Mouse (Mus musculus) intestine, embryonic 15.5 days (tissue): ENCODE data around the gene Gm21312. TPM values are rescaled to one million over a fixed set of nuclear protein-coding genes. Genes with fewer than 3 reads are reported as not detected.
"Not testable (repeated sequence)": the region's sequence is repeated elsewhere in the genome, so short reads cannot be mapped to it uniquely, and the experiment has no call there.

ENCODE experiments used
- ATAC-seq: fragments of 200-750 bp; cut with Nextera tagmentation; 2 replicates; pipeline ENCODE4 v1.8.0; 2017; ENCODE audit warnings: moderate TSS enrichment, moderate library complexity
- H3K27ac ChIP-seq: fragments of 300-500 bp; sonication (generic); 2 replicates; pipeline ENCODE4 v1.5.1; 2015; ENCODE audit warnings: mild to moderate bottlenecking, inconsistent platforms
- H3K27me3 ChIP-seq: fragments of 300-500 bp; sonication (generic); replicated peaks from 2 replicates; pipeline ENCODE4 v1.6.1; 2015; ENCODE audit warnings: inconsistent platforms
- H3K36me3 ChIP-seq: fragments of 300-500 bp; sonication (generic); 2 replicates; pipeline ENCODE4 v1.6.1; 2015; ENCODE audit warnings: inconsistent platforms
- H3K4me1 ChIP-seq: fragments of 300-500 bp; sonication (generic); replicated peaks from 2 replicates; pipeline ENCODE4 v1.6.1; 2015; ENCODE audit warnings: inconsistent platforms
- H3K4me2 ChIP-seq: fragments of 300-500 bp; sonication (generic); replicated peaks from 2 replicates; pipeline ENCODE4 v1.6.1; 2015; ENCODE audit warnings: mild to moderate bottlenecking, inconsistent platforms
- H3K4me3 ChIP-seq: fragments of 300-500 bp; sonication (generic); replicated peaks from 2 replicates; pipeline ENCODE4 v1.5.1; 2015; ENCODE audit warnings: inconsistent platforms
- H3K9ac ChIP-seq: fragments of 300-500 bp; sonication (generic); 2 replicates; pipeline ENCODE4 v1.6.1; 2015; ENCODE audit warnings: inconsistent platforms
- H3K9me3 ChIP-seq: fragments of 300-500 bp; sonication (generic); 2 replicates; pipeline ENCODE4 v1.6.1; 2016; ENCODE audit warnings: inconsistent platforms
- WGBS: fragments of 180-500 bp; shearing (Covaris S2); methylation state at CpG from one replicate; pipeline ENCODE4 v1.1.7; 2015; 5-methylcytosine and 5-hydroxymethylcytosine counted together
- polyA plus RNA-seq: library from polyadenylated mRNA; unstranded; fragments of >200 nt; fragmentation: Nextera tagmentation; extraction: Ambion mirVana; gene quantifications from 2 replicates; pipeline ENCODE4 v1.2.1, GENCODE M21; 2015

Gm21312 gene
- not detected in 2 replicates for polyA plus RNA-seq

DNA sequence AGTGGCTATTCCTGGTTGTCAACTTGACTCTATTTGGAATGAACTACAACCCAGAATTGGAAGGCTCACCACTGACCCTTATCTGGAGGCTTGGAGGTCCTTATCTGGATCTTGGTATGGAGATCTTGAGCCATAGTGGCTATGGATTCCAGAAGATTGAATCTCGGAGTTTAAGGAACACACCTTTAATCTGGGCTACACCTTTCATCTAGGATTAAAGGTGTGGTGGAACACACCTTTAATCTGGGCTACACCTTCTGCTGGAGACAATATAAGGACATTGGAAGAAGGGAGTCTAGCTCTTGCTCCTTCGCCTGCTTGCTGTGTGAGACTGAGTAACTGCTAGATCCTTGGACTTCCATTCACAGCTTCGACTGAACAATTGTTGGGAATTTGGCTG is at the start of gene Gm21312:
Gene Gm21312 (plus strand): TSS at position 301 of the 400 bp plus-strand sequence.
- not testable (repeated sequence) for H3K36me3 ChIP-seq, H3K27ac ChIP-seq, H3K4me2 ChIP-seq, H3K27me3 ChIP-seq, H3K9ac ChIP-seq, H3K9me3 ChIP-seq, ATAC-seq, H3K4me3 ChIP-seq, H3K4me1 ChIP-seq
- no CpG with 5 or more reads among the region's 3 CpGs for WGBS

DNA sequence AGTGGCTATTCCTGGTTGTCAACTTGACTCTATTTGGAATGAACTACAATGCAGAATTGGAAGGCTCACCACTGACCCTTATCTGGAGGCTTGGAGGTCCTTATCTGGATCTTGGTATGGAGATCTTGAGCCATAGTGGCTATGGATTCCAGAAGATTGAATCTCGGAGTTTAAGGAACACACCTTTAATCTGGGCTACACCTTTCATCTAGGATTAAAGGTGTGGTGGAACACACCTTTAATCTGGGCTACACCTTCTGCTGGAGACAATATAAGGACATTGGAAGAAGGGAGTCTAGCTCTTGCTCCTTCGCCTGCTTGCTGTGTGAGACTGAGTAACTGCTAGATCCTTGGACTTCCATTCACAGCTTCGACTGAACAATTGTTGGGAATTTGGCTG is 34.1 kb upstream of the Gm21312 start, which contains the start of gene Gm21293:
Gene Gm21293 (plus strand): TSS at position 301 of the 400 bp plus-strand sequence.
- not testable (repeated sequence) for H3K4me2 ChIP-seq, H3K9ac ChIP-seq, H3K4me1 ChIP-seq, H3K9me3 ChIP-seq, H3K4me3 ChIP-seq, ATAC-seq, H3K27me3 ChIP-seq, H3K27ac ChIP-seq, H3K36me3 ChIP-seq
- no CpG with 5 or more reads among the region's 3 CpGs for WGBS

DNA sequence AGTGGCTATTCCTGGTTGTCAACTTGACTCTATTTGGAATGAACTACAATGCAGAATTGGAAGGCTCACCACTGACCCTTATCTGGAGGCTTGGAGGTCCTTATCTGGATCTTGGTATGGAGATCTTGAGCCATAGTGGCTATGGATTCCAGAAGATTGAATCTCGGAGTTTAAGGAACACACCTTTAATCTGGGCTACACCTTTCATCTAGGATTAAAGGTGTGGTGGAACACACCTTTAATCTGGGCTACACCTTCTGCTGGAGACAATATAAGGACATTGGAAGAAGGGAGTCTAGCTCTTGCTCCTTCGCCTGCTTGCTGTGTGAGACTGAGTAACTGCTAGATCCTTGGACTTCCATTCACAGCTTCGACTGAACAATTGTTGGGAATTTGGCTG is 25.6 kb upstream of the Gm21312 start, which contains the start of gene Gm6763:
Gene Gm6763 (plus strand): TSS at position 301 of the 400 bp plus-strand sequence.
- ATAC-seq, H3K27ac ChIP-seq, H3K36me3 ChIP-seq, H3K4me2 ChIP-seq, H3K9me3 ChIP-seq, H3K27me3 ChIP-seq, H3K4me3 ChIP-seq, H3K4me1 ChIP-seq, H3K9ac ChIP-seq: not testable (repeated sequence)
- WGBS, result no CpG with 5 or more reads among the region's 3 CpGs

DNA sequence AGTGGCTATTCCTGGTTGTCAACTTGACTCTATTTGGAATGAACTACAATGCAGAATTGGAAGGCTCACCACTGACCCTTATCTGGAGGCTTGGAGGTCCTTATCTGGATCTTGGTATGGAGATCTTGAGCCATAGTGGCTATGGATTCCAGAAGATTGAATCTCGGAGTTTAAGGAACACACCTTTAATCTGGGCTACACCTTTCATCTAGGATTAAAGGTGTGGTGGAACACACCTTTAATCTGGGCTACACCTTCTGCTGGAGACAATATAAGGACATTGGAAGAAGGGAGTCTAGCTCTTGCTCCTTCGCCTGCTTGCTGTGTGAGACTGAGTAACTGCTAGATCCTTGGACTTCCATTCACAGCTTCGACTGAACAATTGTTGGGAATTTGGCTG is 17.1 kb upstream of the Gm21312 start, which contains the start of gene Gm8764:
Gene Gm8764 (plus strand): TSS at position 301 of the 400 bp plus-strand sequence.
- no CpG with 5 or more reads among the region's 3 CpGs for WGBS
- not testable (repeated sequence) for H3K9me3 ChIP-seq, H3K4me3 ChIP-seq, H3K27me3 ChIP-seq, H3K27ac ChIP-seq, H3K4me2 ChIP-seq, ATAC-seq, H3K36me3 ChIP-seq, H3K4me1 ChIP-seq, H3K9ac ChIP-seq

DNA sequence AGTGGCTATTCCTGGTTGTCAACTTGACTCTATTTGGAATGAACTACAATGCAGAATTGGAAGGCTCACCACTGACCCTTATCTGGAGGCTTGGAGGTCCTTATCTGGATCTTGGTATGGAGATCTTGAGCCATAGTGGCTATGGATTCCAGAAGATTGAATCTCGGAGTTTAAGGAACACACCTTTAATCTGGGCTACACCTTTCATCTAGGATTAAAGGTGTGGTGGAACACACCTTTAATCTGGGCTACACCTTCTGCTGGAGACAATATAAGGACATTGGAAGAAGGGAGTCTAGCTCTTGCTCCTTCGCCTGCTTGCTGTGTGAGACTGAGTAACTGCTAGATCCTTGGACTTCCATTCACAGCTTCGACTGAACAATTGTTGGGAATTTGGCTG is 8.6 kb upstream of the Gm21312 start, which contains the start of gene Gm21304:
Gene Gm21304 (plus strand): TSS at position 301 of the 400 bp plus-strand sequence.
- H3K27ac ChIP-seq, H3K4me3 ChIP-seq, H3K4me1 ChIP-seq, H3K36me3 ChIP-seq, H3K4me2 ChIP-seq, ATAC-seq, H3K9ac ChIP-seq, H3K9me3 ChIP-seq, H3K27me3 ChIP-seq: not testable (repeated sequence)
- WGBS, result no CpG with 5 or more reads among the region's 3 CpGs

DNA sequence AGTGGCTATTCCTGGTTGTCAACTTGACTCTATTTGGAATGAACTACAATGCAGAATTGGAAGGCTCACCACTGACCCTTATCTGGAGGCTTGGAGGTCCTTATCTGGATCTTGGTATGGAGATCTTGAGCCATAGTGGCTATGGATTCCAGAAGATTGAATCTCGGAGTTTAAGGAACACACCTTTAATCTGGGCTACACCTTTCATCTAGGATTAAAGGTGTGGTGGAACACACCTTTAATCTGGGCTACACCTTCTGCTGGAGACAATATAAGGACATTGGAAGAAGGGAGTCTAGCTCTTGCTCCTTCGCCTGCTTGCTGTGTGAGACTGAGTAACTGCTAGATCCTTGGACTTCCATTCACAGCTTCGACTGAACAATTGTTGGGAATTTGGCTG is 8.4 kb downstream of the Gm21312 start, which contains the start of gene Gm20765:
Gene Gm20765 (plus strand): TSS at position 301 of the 400 bp plus-strand sequence.
- H3K27ac ChIP-seq, H3K4me3 ChIP-seq, ATAC-seq, H3K4me1 ChIP-seq, H3K9me3 ChIP-seq, H3K9ac ChIP-seq, H3K36me3 ChIP-seq, H3K4me2 ChIP-seq, H3K27me3 ChIP-seq: not testable (repeated sequence)
- WGBS, result no CpG with 5 or more reads among the region's 3 CpGs

DNA sequence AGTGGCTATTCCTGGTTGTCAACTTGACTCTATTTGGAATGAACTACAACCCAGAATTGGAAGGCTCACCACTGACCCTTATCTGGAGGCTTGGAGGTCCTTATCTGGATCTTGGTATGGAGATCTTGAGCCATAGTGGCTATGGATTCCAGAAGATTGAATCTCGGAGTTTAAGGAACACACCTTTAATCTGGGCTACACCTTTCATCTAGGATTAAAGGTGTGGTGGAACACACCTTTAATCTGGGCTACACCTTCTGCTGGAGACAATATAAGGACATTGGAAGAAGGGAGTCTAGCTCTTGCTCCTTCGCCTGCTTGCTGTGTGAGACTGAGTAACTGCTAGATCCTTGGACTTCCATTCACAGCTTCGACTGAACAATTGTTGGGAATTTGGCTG is 16.9 kb downstream of the Gm21312 start, which contains the start of gene Gm4340:
Gene Gm4340 (plus strand): TSS at position 301 of the 400 bp plus-strand sequence.
- not testable (repeated sequence) for H3K36me3 ChIP-seq, H3K4me3 ChIP-seq, H3K27ac ChIP-seq, ATAC-seq, H3K4me2 ChIP-seq, H3K27me3 ChIP-seq, H3K9me3 ChIP-seq, H3K9ac ChIP-seq, H3K4me1 ChIP-seq
- WGBS, result no CpG with 5 or more reads among the region's 3 CpGs

DNA sequence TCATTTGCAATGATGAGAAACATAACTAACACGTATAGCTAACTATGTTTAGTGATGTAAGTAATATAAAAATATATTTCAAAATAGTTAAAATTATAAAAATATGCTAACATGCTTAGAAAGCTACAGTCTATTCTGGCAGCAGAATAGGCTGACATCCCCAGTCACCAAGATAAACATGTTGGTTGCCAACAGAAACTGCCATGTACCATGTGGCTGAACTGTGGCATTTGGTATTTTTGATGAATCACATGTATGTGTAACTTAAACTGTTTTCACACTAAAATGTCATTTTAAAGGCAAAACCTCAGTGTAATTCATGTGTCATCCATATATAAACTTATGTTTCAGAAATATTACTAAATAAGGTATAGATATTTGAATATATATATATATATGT is 32.8 kb downstream of the Gm21312 start:
- Histone ChIP-seq H3K9ac (no peak overlapping the region), H3K27me3 (no peaks in the 10 kb centered on the region), H3K4me2 (no peak overlapping the region), H3K4me1 (no peaks in the 10 kb centered on the region), H3K9me3 (no peaks in the 10 kb centered on the region), H3K4me3 (no peak overlapping the region), H3K27ac (no peak overlapping the region), H3K36me3 (no peaks in the 10 kb centered on the region)
- WGBS, result 69% methylated on average over 1 of the region's 1 CpGs
- ATAC-seq, result no peak

DNA sequence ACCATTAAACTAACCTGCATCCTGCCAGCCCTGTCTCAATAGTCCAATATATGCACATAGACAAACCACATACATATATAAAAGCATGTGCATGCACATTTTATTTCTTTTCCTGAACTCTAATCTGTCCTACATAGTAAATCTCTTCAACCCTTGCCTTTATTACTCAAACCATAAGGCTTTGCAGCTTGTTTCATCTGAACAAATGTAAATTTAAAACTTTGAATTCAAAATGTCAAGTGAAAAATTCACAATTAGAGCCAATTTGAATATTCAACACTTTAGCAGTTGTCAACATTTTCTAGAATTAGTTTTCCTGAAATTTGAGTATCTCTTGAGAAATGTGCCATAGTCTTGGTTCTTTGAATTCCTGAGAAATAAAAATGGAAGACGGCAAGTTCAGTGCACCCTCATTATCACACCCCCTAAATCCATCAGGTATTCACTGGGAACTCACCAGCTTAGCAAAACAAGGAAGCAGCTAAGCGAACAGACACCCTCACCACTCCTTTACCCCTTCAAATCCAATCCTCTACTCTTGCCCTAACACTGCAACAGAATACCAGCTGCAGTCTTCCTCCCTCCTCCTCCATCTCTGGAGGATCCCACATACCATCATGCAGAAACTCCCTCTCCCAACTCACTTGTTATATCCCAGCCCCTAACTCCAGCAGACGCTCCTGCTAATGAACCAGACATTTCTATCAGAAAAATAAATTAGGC is 33.6 kb downstream of the Gm21312 start:
- no peak overlapping the region for H3K27ac ChIP-seq
- no peak overlapping the region for H3K9ac ChIP-seq
- H3K27me3 ChIP-seq, result no peaks in the 10 kb centered on the region
- no peak for ATAC-seq
- no peaks in the 10 kb centered on the region for H3K9me3 ChIP-seq
- WGBS, result 77% methylated on average over 3 of the region's 3 CpGs
- no peak overlapping the region for H3K4me2 ChIP-seq
- no peaks in the 10 kb centered on the region for H3K36me3 ChIP-seq
- H3K4me3 ChIP-seq, result no peak overlapping the region
- no peaks in the 10 kb centered on the region for H3K4me1 ChIP-seq

DNA sequence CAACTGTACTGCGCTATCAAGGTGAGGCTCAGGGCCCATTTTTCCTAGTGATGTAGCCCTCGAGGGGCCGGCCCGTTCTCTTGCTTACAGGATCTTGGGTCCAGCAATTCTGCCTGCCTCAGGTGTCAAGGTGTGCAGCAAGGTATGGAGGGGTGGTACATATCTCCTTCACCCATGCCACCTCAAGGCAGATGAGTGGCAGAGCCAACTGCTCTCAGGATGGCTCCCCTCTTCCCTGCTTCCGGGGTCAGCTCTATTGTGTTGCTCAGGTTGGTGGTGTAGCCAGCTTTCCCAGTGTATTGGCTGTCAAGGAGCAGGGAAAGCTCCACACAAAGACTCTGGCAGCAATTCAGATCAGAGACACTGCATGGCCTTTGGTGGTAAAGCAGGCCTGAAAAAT is 37.7 kb downstream of the Gm21312 start:
- no peaks in the 10 kb centered on the region for H3K4me1 ChIP-seq
- no peak for ATAC-seq
- WGBS, result 92% methylated on average over 5 of the region's 5 CpGs
- H3K9ac ChIP-seq, result no peak overlapping the region
- no peaks in the 10 kb centered on the region for H3K27me3 ChIP-seq
- H3K9me3 ChIP-seq, result no peaks in the 10 kb centered on the region
- H3K4me2 ChIP-seq, result no peak overlapping the region
- no peak overlapping the region for H3K27ac ChIP-seq
- H3K36me3 ChIP-seq, result no peaks in the 10 kb centered on the region
- H3K4me3 ChIP-seq, result no peak overlapping the region

DNA sequence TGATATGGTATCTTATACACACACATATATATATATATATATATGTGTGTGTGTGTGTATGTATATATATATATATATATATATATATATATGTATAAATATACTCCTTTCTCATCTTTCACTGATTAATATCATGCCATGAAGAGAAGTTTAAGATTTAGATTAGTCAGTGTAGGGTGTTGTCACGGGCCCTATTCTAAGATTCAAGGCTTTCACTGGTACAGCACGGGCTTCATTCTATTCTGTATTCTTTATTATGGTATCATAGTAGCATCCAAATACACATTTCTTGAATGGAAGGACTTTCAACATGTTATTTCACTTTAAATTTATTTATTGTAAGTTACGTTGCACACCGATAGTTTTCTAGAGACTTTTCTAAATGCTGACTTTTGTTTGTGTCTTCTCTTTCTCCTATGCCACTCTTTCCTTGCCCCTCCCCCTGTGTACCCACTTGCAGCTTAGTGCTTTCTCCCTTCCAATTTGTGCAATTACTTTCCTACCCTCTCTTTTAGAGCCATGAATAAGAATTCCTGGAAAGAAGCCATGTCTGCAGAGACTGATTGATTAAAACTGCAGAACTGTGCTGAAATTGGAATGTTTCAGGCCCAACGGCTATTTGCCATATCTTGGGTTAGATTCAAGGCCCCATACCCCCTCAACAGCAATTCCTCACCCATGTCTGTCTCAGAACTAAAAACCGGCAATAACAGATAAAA is 43.6 kb downstream of the Gm21312 start:
- no peaks in the 10 kb centered on the region for H3K9me3 ChIP-seq
- H3K27me3 ChIP-seq, result no peaks in the 10 kb centered on the region
- no peak for ATAC-seq
- H3K36me3 ChIP-seq, result no peaks in the 10 kb centered on the region
- no peak overlapping the region for H3K4me2 ChIP-seq
- WGBS, result 82% methylated on average over 6 of the region's 6 CpGs
- H3K4me3 ChIP-seq, result no peak overlapping the region
- H3K27ac ChIP-seq, result no peak overlapping the region
- no peaks in the 10 kb centered on the region for H3K4me1 ChIP-seq
- H3K9ac ChIP-seq, result no peak overlapping the region
